ENCODE assay signal across 8 mouse cellular contexts in genomic region chr11:89299116-89299783, GRCm38 (mm10). TPM values are rescaled to one million over a fixed set of nuclear protein-coding genes. Genes with fewer than 3 reads are reported as not detected.
DNase-seq lines count a peak whose midpoint lies in the region; ATAC-seq and TF ChIP-seq lines count a peak whose summit lies in the region.

No protein-coding gene starts in this region.

- no peaks in the 10 kb centered on the region for H3K9me3 ChIP-seq in hindbrain, embryonic 16.5 days (ENCODE audit: control insufficient read depth, low read length)
- H3K9me3 ChIP-seq in liver, postnatal 0 days (ENCODE audit: low read length), result no peaks in the 10 kb centered on the region
- no peaks in the 10 kb centered on the region for H3K9me3 ChIP-seq in stomach, postnatal 0 days (ENCODE audit: control insufficient read depth, low read length)

- WGBS in cerebellum, adult 2 months, result 1% methylated on average over 35 of the region's 36 CpGs
- under 1% methylated on average over 32 of the region's 36 CpGs for WGBS in hindbrain, embryonic 16.5 days
- 2% methylated on average over 22 of the region's 36 CpGs for WGBS in liver, postnatal 0 days (ENCODE audit: insufficient replicate concordance)
- WGBS in stomach, postnatal 0 days, result 1% methylated on average over 32 of the region's 36 CpGs

- peaks cover 15% of the 10 kb centered on the region for H3K27me3 ChIP-seq in cerebellum, adult 2 months (ENCODE audit: control insufficient read depth, insufficient read depth, low read length)
- 0 out of 2 replicates have a peak, but pooled peaks cover 3% of the 10 kb centered on the region for H3K27me3 ChIP-seq in hindbrain, embryonic 16.5 days (replicated peaks; ENCODE audit: control insufficient read depth, insufficient read depth, low read length)
- H3K27me3 ChIP-seq in liver, postnatal 0 days (ENCODE audit: insufficient read depth, low read length), result peaks cover 74% of the 10 kb centered on the region
- 0 out of 2 replicates have a peak, but pooled peaks cover 4% of the 10 kb centered on the region for H3K27me3 ChIP-seq in stomach, postnatal 0 days (ENCODE audit: control insufficient read depth, insufficient read depth, low read length)

- no peak for TF ChIP-seq EP300 in liver, postnatal 0 days (IDR thresholded peaks at IDR 0.05; ENCODE audit: low read depth)
- no peak for TF ChIP-seq EP300 in stomach, postnatal 0 days (optimal IDR thresholded peaks at IDR 0.05)

- H3K4me1 ChIP-seq in cerebellum, adult 2 months (ENCODE audit: control insufficient read depth, insufficient read depth, low read length), result no peaks in the 10 kb centered on the region
- peaks cover 23% of the 10 kb centered on the region for H3K4me1 ChIP-seq in hindbrain, embryonic 16.5 days (ENCODE audit: control insufficient read depth, insufficient read depth, low read depth, low read length)
- H3K4me1 ChIP-seq in liver, postnatal 0 days (ENCODE audit: insufficient read depth), result peaks cover 12% of the 10 kb centered on the region
- H3K4me1 ChIP-seq in stomach, postnatal 0 days (replicated peaks; ENCODE audit: control insufficient read depth, insufficient read depth), result no peaks in the 10 kb centered on the region; the same call in 1 of the 2 replicates

- DNase-seq in cerebellum, adult 2 months, result peak; percentile 6 to 11
- DNase-seq in cerebellum, adult 11 months, result no peak
- DNase-seq in thymus, postnatal 14 days, result peak; percentile 8
- no peak for DNase-seq in thymus, postnatal 25 days
- no peak for DNase-seq in liver, postnatal 0 days
- peak; percentile 20 for DNase-seq in stomach, postnatal 0 days (ENCODE audit: low spot score)

- H3K4me3 ChIP-seq in cerebellum, adult 2 months (replicated peaks; ENCODE audit: insufficient read depth, low read depth, low read length), result peak overlapping the region; percentile 2
- H3K4me3 ChIP-seq in hindbrain, embryonic 16.5 days (ENCODE audit: low read length), result peak overlapping the region; percentile 51
- peak overlapping the region; percentile 29 for H3K4me3 ChIP-seq in liver, postnatal 0 days (ENCODE audit: low read depth, low read length)
- H3K4me3 ChIP-seq in stomach, postnatal 0 days (ENCODE audit: low read depth, low read length), result peak overlapping the region; percentile 38

- no peaks in the 10 kb centered on the region for H3K36me3 ChIP-seq in hindbrain, embryonic 16.5 days (ENCODE audit: control insufficient read depth, insufficient read depth, low read length)
- H3K36me3 ChIP-seq in liver, postnatal 0 days (replicated peaks; ENCODE audit: insufficient read depth, low read length), result no peaks in the 10 kb centered on the region
- H3K36me3 ChIP-seq in stomach, postnatal 0 days (ENCODE audit: control insufficient read depth, insufficient read depth, low read length), result no peaks in the 10 kb centered on the region

- peak overlapping the region; percentile 65 for H3K9ac ChIP-seq in hindbrain, embryonic 16.5 days (ENCODE audit: low read depth, low read length)
- H3K9ac ChIP-seq in liver, postnatal 0 days (replicated peaks), result no peak overlapping the region
- H3K9ac ChIP-seq in stomach, postnatal 0 days (ENCODE audit: low read length), result no peak overlapping the region

- TF ChIP-seq CTCF in cerebellum, adult 2 months (IDR thresholded peaks at IDR 0.05; ENCODE audit: borderline replicate concordance, insufficient read depth, low read depth, low read length), result no peak
- no peak for TF ChIP-seq CTCF in liver, postnatal 0 days (IDR thresholded peaks at IDR 0.05; ENCODE audit: low read depth)
- TF ChIP-seq CTCF in stomach, postnatal 0 days (IDR thresholded peaks at IDR 0.05; ENCODE audit: low read depth), result no peak

- H3K4me2 ChIP-seq in hindbrain, embryonic 16.5 days (ENCODE audit: low read length), result peak overlapping the region; percentile 91
- peak overlapping the region; percentile 60 for H3K4me2 ChIP-seq in liver, postnatal 0 days (ENCODE audit: low read depth, low read length)
- H3K4me2 ChIP-seq in stomach, postnatal 0 days (replicated peaks; ENCODE audit: low read depth), result peak overlapping the region; percentile 66

- 0 out of 2 replicates have a peak, but pooled peaks have one; percentile 26 for ATAC-seq in hindbrain, embryonic 16.5 days
- no peak for ATAC-seq in liver, postnatal 0 days
- no peak for ATAC-seq in stomach, postnatal 0 days (ENCODE audit: low FRiP score, low TSS enrichment)
- no peak for ATAC-seq in erythroid progenitor cell, adult 5-6 weeks (replicated peaks; ENCODE audit: low FRiP score, poor library complexity, severe bottlenecking)

- TF ChIP-seq POLR2A in cerebellum, adult 2 months (IDR thresholded peaks at IDR 0.05; ENCODE audit: borderline replicate concordance, insufficient read depth, low read length), result no peak

- no peak overlapping the region for H3K27ac ChIP-seq in cerebellum, adult 2 months (ENCODE audit: insufficient read depth, low read length)
- peak overlapping the region; percentile 25; the same call in 1 of the 2 replicates for H3K27ac ChIP-seq in hindbrain, embryonic 16.5 days (ENCODE audit: low read depth, low read length)
- no peak overlapping the region for H3K27ac ChIP-seq in liver, postnatal 0 days (ENCODE audit: low read depth)
- H3K27ac ChIP-seq in stomach, postnatal 0 days (replicated peaks), result no peak overlapping the region

RNA-seq across cellular contexts. Expression of gene Nog, which starts 2.9 kb away (rescaled TPM):
- 6.7 and 7.7 TPM in 2 replicates for polyA plus RNA-seq in cerebellum, adult 2 months (2012; rRNA removed)
- polyA plus RNA-seq in hindbrain, embryonic 16.5 days (2015; fragmentation: Nextera tagmentation; extraction: Ambion mirVana), result 2.8 and 3.6 TPM in 2 replicates
- polyA plus RNA-seq in liver, postnatal 0 days (2015; fragmentation: Nextera tagmentation; extraction: Ambion mirVana), result not detected in 2 replicates
- polyA plus RNA-seq in stomach, postnatal 0 days (2015; fragmentation: Nextera tagmentation; extraction: Ambion mirVana), result 1.7 TPM in 2 replicates
- not detected in 2 replicates for total RNA-seq in erythroid progenitor cell, adult 5-6 weeks (2015; ENCODE audit: low replicate concordance)
- total RNA-seq in erythroid progenitor cell, adult 5-6 weeks (2017; ENCODE audit: low replicate concordance), result not detected in 2 replicates

Comparison
In these comparisons a context has a peak if more than half of its experiments do, and no peak if none do; other contexts are left out.
1. DNase-seq: peak in cerebellum, adult 2 months (2 of 2), thymus, postnatal 14 days (single experiment) and stomach, postnatal 0 days (single experiment); none in cerebellum, adult 11 months (single experiment), thymus, postnatal 25 days (single experiment) and liver, postnatal 0 days (single experiment).
2. Peak in every context shown above with its lines, with median percentiles within 50 percentile points of each other: H3K4me3 ChIP-seq and H3K4me2 ChIP-seq.